Mouse (Mus musculus): ENCODE data around the gene Kcnt1.
"Not testable (repeated sequence)": the region's sequence is repeated elsewhere in the genome, so short reads cannot be mapped to it uniquely, and the experiment has no call there.

GRCm38 (mm10) chr2:25815748-25816147 is 47.8 kb upstream of the Kcnt1 start, which contains the start of gene Glt6d1:
- not testable (repeated sequence) for TF ChIP-seq POLR2A (IDR thresholded peaks at IDR 0.05; ENCODE audit: low read depth, low read length); CTCF (conservative IDR thresholded peaks at IDR 0.05 in 1 of 2, IDR thresholded peaks at IDR 0.05 in 1 of 2; ENCODE audit: low read depth in 2 of 2, low read length in 2 of 2); ZKSCAN1 (IDR thresholded peaks at IDR 0.05; ENCODE audit: borderline replicate concordance, low read depth, low read length); NRF1 (IDR thresholded peaks at IDR 0.05; ENCODE audit: low read depth, low read length); USF1 (IDR thresholded peaks at IDR 0.05; ENCODE audit: low read depth, low read length); MAFK (IDR thresholded peaks at IDR 0.05; ENCODE audit: insufficient replicate concordance, low read length); BHLHE40 (IDR thresholded peaks at IDR 0.05; ENCODE audit: low read depth, low read length); POLR2AphosphoS2 (IDR thresholded peaks at IDR 0.05; ENCODE audit: low read depth, low read length); USF2 (conservative IDR thresholded peaks at IDR 0.05; ENCODE audit: low read depth, low read length); TCF12 (IDR thresholded peaks at IDR 0.05; ENCODE audit: low read depth, low read length); ELF1 (IDR thresholded peaks at IDR 0.05; ENCODE audit: low read depth, low read length); ZNF384 (IDR thresholded peaks at IDR 0.05; ENCODE audit: low read depth, low read length); NELFE (IDR thresholded peaks at IDR 0.05; ENCODE audit: low read depth, low read length)

Measured in CH12.LX (cell line).